Mouse (Mus musculus) forebrain, embryonic 13.5 days (tissue): ENCODE measurements around the gene Apobec2. TPM values are rescaled to one million over a fixed set of nuclear protein-coding genes. Genes with fewer than 3 reads are reported as not detected.

Source experiments
- ATAC-seq: fragments of 200-750 bp; cut with Nextera tagmentation; 2 replicates; pipeline ENCODE4 v1.8.0; 2017
- H3K27ac ChIP-seq: fragments of 300-500 bp; sonication (generic); 2 replicates; pipeline ENCODE4 v1.5.1; 2015; ENCODE audit warnings: inconsistent platforms, mild to moderate bottlenecking, moderate library complexity
- H3K27me3 ChIP-seq: fragments of 300-500 bp; sonication (generic); 2 replicates; pipeline ENCODE4 v1.6.1; 2015; ENCODE audit warnings: mild to moderate bottlenecking, inconsistent platforms
- H3K36me3 ChIP-seq: fragments of 300-500 bp; sonication (generic); 2 replicates; pipeline ENCODE4 v1.6.1; 2015; ENCODE audit warnings: mild to moderate bottlenecking, inconsistent platforms; ENCODE audit not compliant: poor library complexity, severe bottlenecking
- H3K4me1 ChIP-seq: fragments of 300-500 bp; sonication (generic); 2 replicates; pipeline ENCODE4 v1.6.1; 2015; ENCODE audit warnings: inconsistent platforms
- H3K4me2 ChIP-seq: fragments of 300-500 bp; sonication (generic); 2 replicates; pipeline ENCODE4 v1.6.1; 2015; ENCODE audit warnings: inconsistent platforms, mild to moderate bottlenecking, moderate library complexity
- H3K4me3 ChIP-seq: fragments of 300-500 bp; sonication (generic); 2 replicates; pipeline ENCODE4 v1.5.1; 2015; ENCODE audit warnings: mild to moderate bottlenecking, inconsistent platforms
- H3K9ac ChIP-seq: fragments of 300-500 bp; sonication (generic); 2 replicates; pipeline ENCODE4 v1.6.1; 2015; ENCODE audit warnings: mild to moderate bottlenecking, inconsistent platforms
- H3K9me3 ChIP-seq: fragments of 300-500 bp; sonication (generic); replicated peaks from 2 replicates; pipeline ENCODE4 v1.6.1; 2016; ENCODE audit warnings: inconsistent platforms
- WGBS: fragments of 180-500 bp; shearing (Covaris S2); methylation state at CpG from one replicate; pipeline ENCODE4 v1.1.7; 2015; 5-methylcytosine and 5-hydroxymethylcytosine counted together
- polyA plus RNA-seq: library from polyadenylated mRNA; unstranded; fragments of >200 nt; fragmentation: Nextera tagmentation; extraction: Ambion mirVana; gene quantifications from 2 replicates; pipeline ENCODE4 v1.2.1, GENCODE M21; 2015

The Apobec2 gene
- polyA plus RNA-seq, 1 experiment from 2014 or later = 0.72 TPM

GRCm38 (mm10) chr17:48402751-48403150 is 30.0 kb downstream of the Apobec2 start:
- H3K4me3 ChIP-seq = no peak overlapping the region
- no peak for ATAC-seq
- no peaks in the 10 kb centered on the region for H3K9me3 ChIP-seq
- H3K27ac ChIP-seq = no peak overlapping the region
- no peak overlapping the region for H3K4me2 ChIP-seq
- H3K27me3 ChIP-seq = no peaks in the 10 kb centered on the region
- peaks cover 26% of the 10 kb centered on the region for H3K36me3 ChIP-seq
- no peak overlapping the region for H3K9ac ChIP-seq
- WGBS = 91% methylated on average over 3 of the region's 3 CpGs
- H3K4me1 ChIP-seq = peaks cover 18% of the 10 kb centered on the region

DNA sequence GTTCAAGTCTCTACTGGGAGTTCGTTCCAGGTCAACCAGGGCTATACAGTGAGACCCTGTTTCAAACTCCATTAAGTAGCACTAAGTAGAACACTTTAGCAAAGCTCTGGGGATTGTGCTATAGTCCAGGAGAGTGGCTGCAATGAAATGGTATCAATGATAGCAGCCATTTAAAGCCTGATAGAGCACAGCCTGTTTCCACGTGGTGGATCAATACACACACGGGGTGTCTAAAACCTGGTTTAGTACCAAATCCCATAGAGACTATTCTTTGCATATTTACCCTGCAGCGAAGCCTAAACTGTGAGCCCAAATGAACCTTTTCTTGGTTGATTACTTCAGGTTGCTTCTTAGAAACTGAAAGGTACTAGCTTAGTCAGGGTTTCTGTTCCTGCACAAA is 31.0 kb downstream of the Apobec2 start:
- no peak overlapping the region for H3K4me3 ChIP-seq

GRCm38 (mm10) chr17:48392616-48393015 is 40.1 kb downstream of the Apobec2 start:
- ATAC-seq = no peak
- Histone ChIP-seq H3K27ac (no peak overlapping the region), H3K4me2 (no peak overlapping the region), H3K4me1 (no peaks in the 10 kb centered on the region), H3K36me3 (peaks cover 98% of the 10 kb centered on the region), H3K4me3 (no peak overlapping the region), H3K27me3 (no peaks in the 10 kb centered on the region), H3K9ac (no peak overlapping the region), H3K9me3 (no peaks in the 10 kb centered on the region)
- WGBS = 98% methylated on average over 3 of the region's 3 CpGs

More for the DNA sequence above, 31.0 kb downstream of the Apobec2 start:
- peaks cover 36% of the 10 kb centered on the region for H3K36me3 ChIP-seq
- H3K4me1 ChIP-seq = peaks cover 7% of the 10 kb centered on the region; the same call in 1 of the 2 replicates
- no peak overlapping the region for H3K9ac ChIP-seq
- H3K27me3 ChIP-seq = no peaks in the 10 kb centered on the region
- H3K4me2 ChIP-seq = no peak overlapping the region
- no peaks in the 10 kb centered on the region for H3K9me3 ChIP-seq
- no peak for ATAC-seq
- 85% methylated on average over 4 of the region's 4 CpGs for WGBS
- no peak overlapping the region for H3K27ac ChIP-seq

- no peaks in the 10 kb centered on the region for H3K27me3 ChIP-seq
- no peak for ATAC-seq
- H3K4me2 ChIP-seq = no peak overlapping the region
- no peak overlapping the region for H3K27ac ChIP-seq
- H3K4me1 ChIP-seq = no peaks in the 10 kb centered on the region
- 92% methylated on average over 5 of the region's 5 CpGs for WGBS
- H3K4me3 ChIP-seq = no peak overlapping the region
- H3K36me3 ChIP-seq = peaks cover 99% of the 10 kb centered on the region
- H3K9ac ChIP-seq = no peak overlapping the region
- no peaks in the 10 kb centered on the region for H3K9me3 ChIP-seq
Measured at GRCm38 (mm10) chr17:48391446-48391845, 41.3 kb downstream of the Apobec2 start.

- no peak overlapping the region for H3K9ac ChIP-seq
- no peak for ATAC-seq
- H3K4me2 ChIP-seq = no peak overlapping the region
- no peak overlapping the region for H3K4me3 ChIP-seq
- H3K4me1 ChIP-seq = no peaks in the 10 kb centered on the region
- 95% methylated on average over 5 of the region's 5 CpGs for WGBS
- no peaks in the 10 kb centered on the region for H3K27me3 ChIP-seq
- peaks cover 88% of the 10 kb centered on the region for H3K36me3 ChIP-seq
- no peak overlapping the region for H3K27ac ChIP-seq
- H3K9me3 ChIP-seq = no peaks in the 10 kb centered on the region
Measured at GRCm38 (mm10) chr17:48389442-48389841, 43.3 kb downstream of the Apobec2 start.

DNA sequence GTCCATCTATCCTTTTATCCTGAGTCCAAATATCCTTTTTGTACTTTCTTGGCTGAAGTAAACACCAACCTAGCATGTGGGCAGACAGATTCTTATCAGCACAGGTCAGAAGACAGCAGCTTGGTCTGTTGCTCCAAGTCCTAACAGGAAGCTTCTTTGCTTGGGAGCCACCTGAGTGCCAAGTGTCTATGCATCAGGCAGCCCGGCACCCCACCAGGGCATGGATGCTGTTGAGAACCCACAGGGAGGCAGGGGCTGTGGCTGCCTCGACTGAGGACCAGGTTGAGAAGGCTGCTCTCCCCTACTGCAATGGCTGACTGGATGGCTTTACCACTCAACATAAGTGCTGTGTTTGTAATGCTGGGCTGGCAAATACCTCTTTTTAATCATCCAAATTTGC is 44.1 kb downstream of the Apobec2 start:
- Histone ChIP-seq H3K4me2 (no peak overlapping the region), H3K36me3 (peaks cover 81% of the 10 kb centered on the region), H3K27ac (no peak overlapping the region), H3K27me3 (no peaks in the 10 kb centered on the region), H3K9me3 (no peaks in the 10 kb centered on the region), H3K4me3 (no peak overlapping the region), H3K4me1 (no peaks in the 10 kb centered on the region), H3K9ac (no peak overlapping the region)
- ATAC-seq = no peak
- 89% methylated on average over 2 of the region's 2 CpGs for WGBS

DNA sequence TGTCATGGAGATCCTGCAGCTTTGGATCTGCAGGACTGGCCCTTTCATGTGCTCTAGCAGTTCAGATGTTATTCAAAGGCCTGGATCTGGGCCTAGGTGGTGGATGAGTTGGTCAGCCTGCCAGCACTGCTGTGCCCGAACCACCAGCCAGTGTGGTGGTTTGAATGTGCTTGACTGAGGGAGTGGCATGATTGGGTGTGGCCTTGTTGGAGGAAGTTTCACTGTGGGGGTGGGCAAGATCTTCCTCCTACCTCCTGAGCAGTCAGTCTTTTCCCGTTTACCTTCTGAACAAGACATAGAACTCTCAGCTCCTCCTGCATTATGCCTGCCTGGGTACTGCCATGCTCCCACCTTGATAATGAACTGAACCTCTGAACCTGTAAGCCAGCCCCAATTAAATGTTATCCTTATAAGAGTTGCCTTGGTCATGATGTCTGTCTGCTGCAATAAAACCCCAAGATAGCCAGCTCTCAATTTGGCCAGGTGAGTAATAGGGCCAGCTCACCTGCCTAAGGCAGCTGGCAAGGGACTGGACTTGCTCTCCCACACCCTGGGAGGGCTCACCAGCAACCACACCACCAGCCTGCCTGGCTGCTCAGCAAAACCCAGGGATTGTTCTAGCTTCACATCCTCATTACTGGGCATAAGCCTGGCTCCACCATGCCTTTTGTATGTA is 46.8 kb downstream of the Apobec2 start:
- Histone ChIP-seq H3K9me3 (no peaks in the 10 kb centered on the region), H3K4me1 (no peaks in the 10 kb centered on the region), H3K27me3 (no peaks in the 10 kb centered on the region), H3K4me2 (no peak overlapping the region), H3K27ac (no peak overlapping the region), H3K36me3 (peaks cover 53% of the 10 kb centered on the region), H3K9ac (no peak overlapping the region), H3K4me3 (no peak overlapping the region)
- 91% methylated on average over 2 of the region's 2 CpGs for WGBS
- ATAC-seq = no peak

DNA sequence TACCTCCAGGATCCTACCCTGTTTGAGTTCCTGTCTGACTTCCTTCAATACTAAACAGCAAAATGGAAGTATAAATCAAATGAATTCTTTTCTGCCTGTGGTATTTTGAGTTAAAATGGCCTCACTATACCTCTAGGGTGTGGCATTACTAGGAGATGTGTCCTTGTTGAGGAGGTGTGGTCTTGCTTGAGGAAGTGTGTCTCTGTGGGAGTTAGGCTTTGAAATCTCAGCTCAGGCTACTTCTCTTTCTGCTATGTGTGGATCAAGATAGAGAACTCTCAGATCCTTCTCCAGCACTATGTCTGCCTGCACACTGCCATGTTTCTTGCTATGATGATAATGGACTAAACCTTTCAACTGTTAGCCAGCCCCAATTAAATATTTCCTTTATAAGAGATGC is 53.7 kb downstream of the Apobec2 start:
- Histone ChIP-seq H3K27me3 (no peaks in the 10 kb centered on the region), H3K4me2 (no peak overlapping the region), H3K9me3 (no peaks in the 10 kb centered on the region), H3K4me3 (no peak overlapping the region), H3K4me1 (no peaks in the 10 kb centered on the region), H3K9ac (no peak overlapping the region), H3K27ac (no peak overlapping the region), H3K36me3 (no peaks in the 10 kb centered on the region)
- ATAC-seq = no peak

- no peak overlapping the region for H3K4me2 ChIP-seq
- 95% methylated on average over 1 of the region's 1 CpGs for WGBS
- no peaks in the 10 kb centered on the region for H3K4me1 ChIP-seq
- no peaks in the 10 kb centered on the region for H3K27me3 ChIP-seq
- no peak overlapping the region for H3K27ac ChIP-seq
- H3K4me3 ChIP-seq = no peak overlapping the region
- ATAC-seq = no peak
- H3K36me3 ChIP-seq = no peaks in the 10 kb centered on the region
- H3K9me3 ChIP-seq = no peaks in the 10 kb centered on the region
- H3K9ac ChIP-seq = no peak overlapping the region
Measured at GRCm38 (mm10) chr17:48376102-48376501, 56.6 kb downstream of the Apobec2 start.

DNA sequence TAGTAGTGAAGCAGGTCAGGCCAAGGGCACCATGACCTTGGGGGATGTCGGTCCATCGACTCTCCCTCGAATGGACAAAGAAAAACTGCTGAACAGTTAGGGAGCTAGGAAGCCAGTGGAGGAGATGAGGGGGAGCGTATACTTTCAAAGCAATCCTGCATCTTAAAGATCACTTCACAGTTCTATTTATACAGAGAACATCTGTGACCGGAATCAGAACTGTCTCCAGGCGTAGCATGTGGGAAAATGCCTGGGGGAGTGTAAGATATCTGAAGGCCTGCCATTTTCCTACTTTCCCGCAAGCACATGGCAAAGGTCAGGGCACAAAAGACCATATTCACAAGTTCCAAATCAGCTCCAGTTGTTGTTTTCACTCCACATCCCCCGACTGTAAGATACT is 59.7 kb downstream of the Apobec2 start:
- Histone ChIP-seq H3K4me2 (no peak overlapping the region), H3K4me1 (no peaks in the 10 kb centered on the region), H3K27ac (no peak overlapping the region), H3K4me3 (no peak overlapping the region), H3K36me3 (no peaks in the 10 kb centered on the region), H3K9ac (no peak overlapping the region), H3K27me3 (no peaks in the 10 kb centered on the region), H3K9me3 (no peaks in the 10 kb centered on the region)
- 89% methylated on average over 8 of the region's 8 CpGs for WGBS
- no peak for ATAC-seq

DNA sequence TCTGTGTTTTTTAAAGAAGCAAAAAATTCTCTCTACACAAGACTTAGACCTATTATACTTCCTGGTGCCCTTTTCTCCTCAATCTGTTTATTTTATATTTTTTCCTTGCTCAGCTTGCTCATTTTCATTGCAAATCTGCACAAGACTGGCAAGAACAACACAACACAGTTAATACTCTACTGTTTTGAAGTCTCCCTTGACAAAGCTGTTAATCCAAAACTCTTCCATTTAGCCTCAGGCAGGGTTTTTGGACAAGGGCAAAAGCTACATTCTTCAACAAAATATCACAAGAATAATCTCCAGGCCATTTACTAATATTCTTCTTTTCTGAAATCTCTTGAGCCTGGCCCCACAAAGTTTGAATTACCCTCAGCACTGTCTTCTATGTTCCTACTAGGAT is 61.1 kb downstream of the Apobec2 start:
- H3K4me1 ChIP-seq = no peaks in the 10 kb centered on the region
- H3K9ac ChIP-seq = no peak overlapping the region
- H3K4me3 ChIP-seq = no peak overlapping the region
- H3K4me2 ChIP-seq = no peak overlapping the region
- ATAC-seq = no peak
- no peaks in the 10 kb centered on the region for H3K27me3 ChIP-seq
- no peaks in the 10 kb centered on the region for H3K9me3 ChIP-seq
- no peaks in the 10 kb centered on the region for H3K36me3 ChIP-seq
- H3K27ac ChIP-seq = no peak overlapping the region
